Mouse (Mus musculus) intestine, postnatal 0 days (tissue): Measurements from ENCODE around the gene Fbxo33. TPM values are rescaled to one million over a fixed set of nuclear protein-coding genes. Genes with fewer than 3 reads are reported as not detected.

Experiments used
- ATAC-seq: fragments of 200-750 bp; cut with Nextera tagmentation; 2 replicates; pipeline ENCODE4 v1.8.0; 2017; ENCODE audit warnings: mild to moderate bottlenecking, moderate TSS enrichment, moderate library complexity
- H3K27ac ChIP-seq: fragments of 300-500 bp; sonication (generic); 2 replicates; pipeline ENCODE4 v1.5.1; 2014; ENCODE audit warnings: mild to moderate bottlenecking, low read depth, low read length, moderate library complexity
- H3K27me3 ChIP-seq: fragments of 300-500 bp; sonication (generic); replicated peaks from 2 replicates; pipeline ENCODE4 v1.6.1; 2014; ENCODE audit warnings: low read length, mixed read lengths; ENCODE audit not compliant: control insufficient read depth, insufficient read depth
- H3K36me3 ChIP-seq: fragments of 300-500 bp; sonication (generic); 2 replicates; pipeline ENCODE4 v1.6.1; 2014; ENCODE audit warnings: mild to moderate bottlenecking, moderate library complexity; ENCODE audit not compliant: control insufficient read depth, insufficient read depth
- H3K4me1 ChIP-seq: fragments of 300-500 bp; sonication (generic); replicated peaks from 2 replicates; pipeline ENCODE4 v1.6.1; 2014; ENCODE audit warnings: antibody characterized with exemption, low read length, mixed read lengths; ENCODE audit not compliant: control insufficient read depth, insufficient read depth
- H3K4me2 ChIP-seq: fragments of 300-500 bp; sonication (generic); replicated peaks from 2 replicates; pipeline ENCODE4 v1.6.1; 2014; ENCODE audit warnings: low read depth, mild to moderate bottlenecking, moderate library complexity
- H3K4me3 ChIP-seq: fragments of 300-500 bp; sonication (generic); 2 replicates; pipeline ENCODE4 v1.5.1; 2014; ENCODE audit warnings: low read depth, low read length
- H3K9ac ChIP-seq: fragments of 300-500 bp; sonication (generic); 2 replicates; pipeline ENCODE4 v1.6.1; 2014; ENCODE audit warnings: mild to moderate bottlenecking, low read depth, low read length
- H3K9me3 ChIP-seq: fragments of 300-500 bp; sonication (generic); 2 replicates; pipeline ENCODE4 v1.6.1; 2016; ENCODE audit warnings: mixed run types; ENCODE audit not compliant: control insufficient read depth
- CTCF ChIP-seq: sonication (generic); IDR thresholded peaks from 2 replicates; pipeline ENCODE4 v1.5.1; 2016; ENCODE audit warnings: low read depth, mild to moderate bottlenecking, control low read depth, antibody characterized with exemption, moderate library complexity
- WGBS: fragments of 180-500 bp; shearing (Covaris S2); extraction: QIAGEN DNeasy Blood & Tissue Kit; methylation state at CpG from one replicate; pipeline ENCODE4 v1.1.7; 2014; 5-methylcytosine and 5-hydroxymethylcytosine counted together
- polyA plus RNA-seq: library from polyadenylated mRNA; unstranded; fragments of >200 nt; fragmentation: Nextera tagmentation; extraction: Ambion mirVana; gene quantifications from 2 replicates; pipeline ENCODE4 v1.2.1, GENCODE M21; 2015

The Fbxo33 gene
- polyA plus RNA-seq, 1 experiment from 2014 or later = 9.5 TPM

GRCm38 (mm10) chr12:59206208-59206999, 13.1 kb downstream of the Fbxo33 start:
- Histone ChIP-seq H3K4me3 (no peak overlapping the region), H3K27ac (no peak overlapping the region), H3K27me3 (no peaks in the 10 kb centered on the region), H3K36me3 (peaks cover 11% of the 10 kb centered on the region; the same call in 1 of the 2 replicates), H3K4me2 (no peak overlapping the region), H3K9ac (no peak overlapping the region), H3K9me3 (no peaks in the 10 kb centered on the region), H3K4me1 (no peaks in the 10 kb centered on the region)
- WGBS = 81% methylated on average over 4 of the region's 4 CpGs
- ATAC-seq = no peak
- TF ChIP-seq CTCF = no peak

GRCm38 (mm10) chr12:59205571-59205970, 14.0 kb downstream of the Fbxo33 start:
- Histone ChIP-seq H3K9ac (no peak overlapping the region), H3K4me2 (no peak overlapping the region), H3K9me3 (no peaks in the 10 kb centered on the region), H3K27me3 (no peaks in the 10 kb centered on the region), H3K4me1 (no peaks in the 10 kb centered on the region), H3K4me3 (no peak overlapping the region), H3K27ac (no peak overlapping the region), H3K36me3 (peaks cover 9% of the 10 kb centered on the region; the same call in 1 of the 2 replicates)
- no peak for ATAC-seq
- 89% methylated on average over 6 of the region's 6 CpGs for WGBS
- no peak for TF ChIP-seq CTCF

GRCm38 (mm10) chr12:59199361-59199760, 20.2 kb downstream of the Fbxo33 start:
- Histone ChIP-seq H3K9me3 (no peaks in the 10 kb centered on the region), H3K4me1 (no peaks in the 10 kb centered on the region), H3K36me3 (peaks cover 20% of the 10 kb centered on the region), H3K4me2 (no peak overlapping the region), H3K9ac (no peak overlapping the region), H3K4me3 (no peak overlapping the region), H3K27ac (no peak overlapping the region), H3K27me3 (no peaks in the 10 kb centered on the region)
- TF ChIP-seq CTCF = no peak
- 93% methylated on average over 2 of the region's 2 CpGs for WGBS
- no peak for ATAC-seq

GRCm38 (mm10) chr12:59198750-59199149, 20.8 kb downstream of the Fbxo33 start:
- Histone ChIP-seq H3K27me3 (no peaks in the 10 kb centered on the region), H3K27ac (no peak overlapping the region), H3K4me2 (no peak overlapping the region), H3K36me3 (peaks cover 16% of the 10 kb centered on the region), H3K9me3 (no peaks in the 10 kb centered on the region), H3K4me1 (no peaks in the 10 kb centered on the region), H3K4me3 (no peak overlapping the region), H3K9ac (no peak overlapping the region)
- WGBS = 42% methylated on average over 4 of the region's 4 CpGs
- no peak for TF ChIP-seq CTCF
- peak; percentile 96 for ATAC-seq

DNA sequence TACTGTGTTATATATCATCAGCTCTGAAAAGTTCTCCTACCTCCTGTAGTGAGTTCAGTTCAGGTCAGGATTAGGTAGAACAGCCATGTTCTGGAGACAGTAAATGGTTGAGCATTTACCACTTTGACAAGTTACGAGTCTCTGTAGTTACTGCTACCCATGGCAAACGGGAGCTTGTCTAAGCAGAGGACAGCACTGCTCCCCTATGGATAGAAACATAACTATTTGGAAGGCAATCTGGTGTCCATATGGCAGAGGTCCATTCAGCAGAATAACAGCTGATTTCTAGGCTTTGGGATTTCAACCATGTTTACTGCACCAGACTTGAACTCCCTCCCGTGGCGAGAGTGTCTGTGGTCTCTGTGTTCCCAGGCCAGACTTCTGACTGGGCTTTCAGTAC, 23.6 kb downstream of the Fbxo33 start:
- no peaks in the 10 kb centered on the region for H3K4me1 ChIP-seq
- no peak for TF ChIP-seq CTCF
- H3K27me3 ChIP-seq = no peaks in the 10 kb centered on the region
- no peak overlapping the region for H3K4me2 ChIP-seq
- H3K36me3 ChIP-seq = peaks cover 16% of the 10 kb centered on the region; the same call in 1 of the 2 replicates
- no peak overlapping the region for H3K9ac ChIP-seq
- no peak overlapping the region for H3K4me3 ChIP-seq
- no peak for ATAC-seq
- 78% methylated on average over 4 of the region's 4 CpGs for WGBS
- no peaks in the 10 kb centered on the region for H3K9me3 ChIP-seq
- no peak overlapping the region for H3K27ac ChIP-seq

- Histone ChIP-seq H3K4me2 (no peak overlapping the region), H3K9me3 (no peaks in the 10 kb centered on the region), H3K27ac (no peak overlapping the region), H3K4me3 (no peak overlapping the region), H3K36me3 (peaks cover 17% of the 10 kb centered on the region; the same call in 1 of the 2 replicates), H3K9ac (no peak overlapping the region), H3K27me3 (no peaks in the 10 kb centered on the region), H3K4me1 (no peaks in the 10 kb centered on the region)
- 72% methylated on average over 4 of the region's 4 CpGs for WGBS
- TF ChIP-seq CTCF = no peak
- ATAC-seq = no peak
These were observed 24.5 kb downstream of the Fbxo33 start for GRCm38 (mm10) chr12:59195065-59195464.
